Mouse (Mus musculus) midbrain, embryonic 10.5 days (tissue): ENCODE data around the gene Rapgef6. TPM values are rescaled to one million over a fixed set of nuclear protein-coding genes. Genes with fewer than 3 reads are reported as not detected.
"Not testable (repeated sequence)": the region's sequence is repeated elsewhere in the genome, so short reads cannot be mapped to it uniquely, and the experiment has no call there.

ENCODE experiments used
- DNase-seq: peaks from one replicate; pipeline ENCODE4 v3.0.0-alpha.2; 2017; ENCODE audit warnings: low spot score
- H3K27ac ChIP-seq: fragments of 300-500 bp; sonication (generic); replicated peaks from 2 replicates; pipeline ENCODE4 v1.5.1; 2016; ENCODE audit warnings: mild to moderate bottlenecking
- H3K27me3 ChIP-seq: fragments of 300-500 bp; sonication (generic); 2 replicates; pipeline ENCODE4 v1.6.1; 2016; ENCODE audit warnings: low read depth, mild to moderate bottlenecking; ENCODE audit not compliant: poor library complexity, severe bottlenecking
- H3K36me3 ChIP-seq: fragments of 300-500 bp; sonication (generic); 2 replicates; pipeline ENCODE4 v1.6.1; 2016; ENCODE audit warnings: mild to moderate bottlenecking, moderate library complexity
- H3K4me1 ChIP-seq: fragments of 300-500 bp; sonication (generic); 2 replicates; pipeline ENCODE4 v1.6.1; 2016
- H3K4me3 ChIP-seq: fragments of 300-500 bp; sonication (generic); 2 replicates; pipeline ENCODE4 v1.5.1; 2016; ENCODE audit warnings: mild to moderate bottlenecking, moderate library complexity
- H3K9me3 ChIP-seq: fragments of 300-500 bp; sonication (generic); replicated peaks from 2 replicates; pipeline ENCODE4 v1.6.1; 2016; ENCODE audit warnings: mild to moderate bottlenecking
- WGBS: fragments of 180-500 bp; shearing (Covaris S2); methylation state at CpG from one replicate; pipeline ENCODE4 v1.1.7; 2016; 5-methylcytosine and 5-hydroxymethylcytosine counted together
- polyA plus RNA-seq: library from polyadenylated mRNA; unstranded; fragments of >200 nt; fragmentation: Nextera tagmentation; extraction: Ambion mirVana; gene quantifications from 2 replicates; pipeline ENCODE4 v1.2.1, GENCODE M21; 2016

The Rapgef6 gene
- polyA plus RNA-seq, 1 experiment from 2014 or later = 31.3 TPM

DNA sequence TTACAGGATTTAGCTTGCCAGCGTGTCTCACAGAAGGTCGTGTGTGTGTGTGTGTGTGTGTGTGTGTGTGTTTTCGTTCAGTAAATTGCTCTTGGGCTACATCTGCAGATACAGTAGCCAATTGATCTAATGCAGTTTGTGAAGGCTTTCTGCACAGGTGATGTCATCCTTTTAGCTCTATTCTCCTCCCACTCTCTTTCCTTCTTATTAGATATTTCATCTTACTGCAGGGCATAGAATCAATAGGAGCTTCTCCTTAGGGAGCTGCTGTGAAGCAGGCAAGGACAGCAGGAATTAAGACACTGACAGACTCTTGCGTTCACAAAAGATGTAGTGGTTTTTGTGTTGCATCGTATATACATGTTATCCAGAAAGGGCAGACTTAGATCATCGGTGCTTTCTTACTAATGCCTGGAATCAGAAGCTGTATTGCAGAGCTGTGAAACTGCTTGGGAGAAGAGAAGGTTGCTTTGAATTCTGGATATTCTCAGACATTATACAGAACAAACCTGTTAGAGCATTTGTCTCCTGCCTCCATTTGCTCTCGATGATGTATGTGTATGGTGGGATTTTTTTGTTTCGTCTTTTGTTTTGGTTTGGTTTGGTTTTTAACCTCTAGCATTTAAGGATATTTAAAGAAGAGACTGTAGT is 73.4 kb downstream of the Rapgef6 start:
- Histone ChIP-seq H3K36me3 (no peaks in the 10 kb centered on the region), H3K4me3 (no peak overlapping the region), H3K9me3 (no peaks in the 10 kb centered on the region), H3K27ac (no peak overlapping the region), H3K4me1 (no peaks in the 10 kb centered on the region), H3K27me3 (no peaks in the 10 kb centered on the region)
- no peak for DNase-seq
- 87% methylated on average over 8 of the region's 8 CpGs for WGBS

DNA sequence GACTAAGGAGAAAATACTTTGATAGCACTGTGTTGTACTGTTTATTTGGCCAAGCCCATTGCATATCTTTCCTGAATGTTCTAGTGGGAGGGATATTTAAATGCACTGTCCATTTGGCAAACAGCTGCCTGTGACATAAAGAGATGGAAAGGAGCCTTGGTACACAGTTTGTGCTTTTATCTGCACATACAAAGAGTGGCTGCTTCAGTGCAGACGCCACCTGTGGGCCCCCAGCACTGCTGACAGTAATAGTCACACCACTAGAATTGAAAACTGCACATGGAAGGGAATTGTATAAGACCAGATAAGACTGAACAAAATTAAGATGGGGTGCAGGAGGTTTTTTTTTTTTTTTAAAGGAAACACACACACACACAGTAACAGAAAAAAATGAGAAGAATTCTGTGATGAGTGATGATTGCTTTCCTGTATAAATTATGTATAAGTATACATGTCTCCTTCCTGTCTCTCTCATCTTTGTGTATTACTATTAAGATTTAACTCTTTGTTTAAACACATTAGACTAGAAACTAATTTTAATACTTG is 75.3 kb downstream of the Rapgef6 start:
- no peaks in the 10 kb centered on the region for H3K27me3 ChIP-seq
- no peaks in the 10 kb centered on the region for H3K4me1 ChIP-seq
- no peak overlapping the region for H3K4me3 ChIP-seq
- WGBS = 86% methylated on average over 1 of the region's 1 CpGs
- DNase-seq = no peak
- H3K27ac ChIP-seq = no peak overlapping the region
- H3K9me3 ChIP-seq = no peaks in the 10 kb centered on the region
- no peaks in the 10 kb centered on the region for H3K36me3 ChIP-seq

DNA sequence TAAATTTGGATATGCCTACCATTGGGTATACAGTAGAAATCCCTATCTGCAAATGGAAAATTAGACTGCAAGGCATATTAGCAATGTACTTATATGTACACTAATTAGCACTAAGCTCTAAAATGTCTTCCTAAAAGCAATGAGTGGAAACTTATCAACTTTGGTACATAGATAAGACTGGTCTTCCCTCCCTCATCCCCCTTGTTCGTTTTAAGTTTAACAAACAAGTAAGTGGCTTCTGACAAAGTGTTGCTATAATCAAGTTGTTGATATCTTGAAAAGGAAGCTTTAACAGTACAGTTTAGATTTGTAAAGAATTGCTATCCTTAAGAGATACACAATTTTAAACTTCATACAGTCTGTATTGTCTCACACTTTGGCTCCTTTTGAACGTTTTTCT is 78.5 kb downstream of the Rapgef6 start:
- Histone ChIP-seq H3K4me3 (no peak overlapping the region), H3K27me3 (no peaks in the 10 kb centered on the region), H3K36me3 (no peaks in the 10 kb centered on the region), H3K4me1 (no peaks in the 10 kb centered on the region), H3K9me3 (no peaks in the 10 kb centered on the region), H3K27ac (no peak overlapping the region)
- WGBS = 93% methylated on average over 2 of the region's 2 CpGs
- no peak for DNase-seq

DNA sequence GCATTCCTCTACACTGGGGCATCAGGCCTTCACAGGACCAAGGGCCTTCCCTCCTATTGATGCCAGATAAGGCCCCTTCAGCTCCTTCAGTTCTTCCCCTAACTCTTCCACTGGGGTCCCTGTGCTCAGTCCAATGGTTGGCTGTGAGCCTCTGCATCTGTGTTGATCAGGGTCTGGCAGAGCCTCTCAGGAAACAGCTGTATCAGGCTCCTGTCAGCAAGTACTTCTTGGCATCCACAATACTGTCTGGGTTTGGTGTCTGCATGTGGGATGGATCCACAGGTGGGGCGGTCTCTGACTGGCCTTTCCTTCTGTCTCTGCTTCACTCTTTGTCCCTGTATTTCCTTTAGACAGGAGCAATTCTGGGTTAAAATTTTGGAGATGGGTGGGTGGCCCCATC is 80.1 kb downstream of the Rapgef6 start:
- not testable (repeated sequence) for H3K36me3 ChIP-seq, H3K27me3 ChIP-seq, H3K9me3 ChIP-seq, H3K27ac ChIP-seq, DNase-seq, H3K4me1 ChIP-seq, H3K4me3 ChIP-seq
- 95% methylated on average over 1 of the region's 1 CpGs for WGBS

DNA sequence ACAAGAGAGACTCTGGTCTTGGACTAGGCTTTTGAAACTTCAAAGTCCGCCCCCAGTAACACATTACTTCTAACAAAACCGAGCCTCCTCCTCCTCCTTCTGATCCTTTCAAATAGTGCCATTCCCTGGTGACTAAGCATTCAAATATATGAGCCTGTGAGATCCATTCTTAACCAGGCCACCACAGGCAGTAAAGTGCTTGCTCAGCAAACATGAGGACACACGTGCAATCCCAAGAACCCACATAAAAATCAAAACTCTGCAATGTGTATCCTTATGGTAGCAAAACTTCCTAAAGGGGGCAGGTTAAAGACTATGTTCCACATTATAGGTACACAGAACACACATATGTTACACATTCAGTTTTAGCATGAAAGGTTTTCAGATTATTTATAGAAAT is 81.8 kb downstream of the Rapgef6 start:
- Histone ChIP-seq H3K4me1 (no peaks in the 10 kb centered on the region), H3K36me3 (no peaks in the 10 kb centered on the region), H3K27me3 (no peaks in the 10 kb centered on the region), H3K4me3 (no peak overlapping the region), H3K27ac (no peak overlapping the region), H3K9me3 (no peaks in the 10 kb centered on the region)
- WGBS = 89% methylated on average over 3 of the region's 3 CpGs
- no peak for DNase-seq

DNA sequence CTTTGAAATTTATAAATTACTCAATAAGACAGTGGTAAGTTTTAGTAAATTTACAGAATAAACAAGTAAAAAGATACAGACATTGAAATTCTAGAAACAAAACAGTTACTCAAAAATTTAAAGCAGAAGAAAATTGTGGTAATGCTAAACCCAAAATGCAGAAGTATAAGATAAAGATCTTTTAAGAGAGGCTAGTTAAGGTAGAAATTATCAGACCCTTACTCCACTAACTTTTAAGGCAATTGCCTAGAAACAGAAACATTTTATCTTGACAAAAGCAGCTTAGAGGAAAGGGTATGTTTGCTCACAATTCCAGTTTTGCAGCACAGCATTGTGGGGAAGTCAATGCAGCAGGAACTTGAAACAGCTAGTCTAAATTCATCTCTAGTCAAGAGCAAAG is 91.0 kb downstream of the Rapgef6 start:
- Histone ChIP-seq H3K9me3 (no peaks in the 10 kb centered on the region), H3K4me1 (no peaks in the 10 kb centered on the region), H3K4me3 (no peak overlapping the region), H3K36me3 (no peaks in the 10 kb centered on the region), H3K27me3 (no peaks in the 10 kb centered on the region), H3K27ac (no peak overlapping the region)
- DNase-seq = no peak

DNA sequence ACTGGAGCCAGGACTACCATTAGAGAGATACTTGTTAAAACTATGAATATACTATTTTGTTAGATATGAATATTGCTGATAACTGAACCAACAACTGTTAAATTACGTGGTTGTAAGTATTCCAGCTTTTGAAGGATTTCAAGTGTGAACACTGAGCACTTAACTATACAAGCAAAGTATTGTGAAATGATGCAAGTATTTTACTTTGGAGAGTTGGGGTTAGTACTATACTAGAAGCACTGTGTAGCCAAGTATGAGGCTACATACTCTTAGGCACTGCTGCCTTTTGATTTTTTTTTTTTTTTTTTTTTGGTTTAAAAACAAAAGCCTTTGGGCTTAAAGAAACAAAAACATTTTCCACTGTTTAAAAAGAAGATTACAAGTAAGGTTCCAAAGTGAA is 91.9 kb downstream of the Rapgef6 start:
- Histone ChIP-seq H3K4me1 (no peaks in the 10 kb centered on the region), H3K27ac (no peak overlapping the region), H3K9me3 (no peaks in the 10 kb centered on the region), H3K4me3 (no peak overlapping the region), H3K36me3 (no peaks in the 10 kb centered on the region), H3K27me3 (no peaks in the 10 kb centered on the region)
- 90% methylated on average over 1 of the region's 1 CpGs for WGBS
- no peak for DNase-seq

DNA sequence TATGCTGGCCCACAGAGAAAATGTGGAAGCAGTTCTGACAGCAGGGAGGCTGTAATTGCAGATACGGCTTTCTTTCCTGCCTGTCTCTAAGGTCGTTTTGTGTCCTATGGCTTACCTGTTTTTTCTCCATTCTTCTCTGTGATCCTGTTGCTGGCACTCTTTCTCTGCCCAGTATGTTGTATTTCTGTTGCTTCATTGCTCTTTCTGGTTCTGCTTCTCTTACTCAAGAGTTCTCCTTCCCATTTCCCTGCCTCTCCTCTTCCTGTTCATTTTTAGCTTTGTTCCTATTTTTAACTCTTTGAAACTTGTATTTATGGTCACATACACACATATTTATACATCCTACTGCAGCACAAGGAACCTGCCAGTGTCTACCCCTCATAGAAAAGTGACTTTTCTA is 96.2 kb downstream of the Rapgef6 start:
- 85% methylated on average over 2 of the region's 2 CpGs for WGBS
- Histone ChIP-seq H3K9me3 (no peaks in the 10 kb centered on the region), H3K4me3 (no peak overlapping the region), H3K27me3 (no peaks in the 10 kb centered on the region), H3K27ac (no peak overlapping the region), H3K36me3 (peaks cover 8% of the 10 kb centered on the region), H3K4me1 (no peaks in the 10 kb centered on the region)
- no peak for DNase-seq

DNA sequence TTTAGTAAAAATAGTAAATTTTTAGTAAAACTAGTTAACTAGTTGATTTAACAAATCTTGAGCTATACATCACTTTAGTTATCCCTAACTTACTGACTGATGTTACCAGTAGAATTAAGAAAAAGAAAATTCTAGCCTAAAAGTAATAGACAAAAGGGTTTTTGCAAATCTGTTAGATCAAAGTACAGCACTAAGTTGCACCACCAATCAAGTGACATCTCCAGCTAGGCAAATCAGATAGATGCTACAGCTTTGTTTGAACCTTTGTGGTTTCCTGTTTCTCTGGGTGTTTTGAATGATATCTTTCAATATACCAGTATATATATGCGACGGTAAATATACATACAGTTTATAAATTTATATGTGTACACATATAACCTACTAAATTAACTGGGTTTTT is 99.1 kb downstream of the Rapgef6 start:
- H3K4me3 ChIP-seq = no peak overlapping the region
- no peak for DNase-seq
- WGBS = 97% methylated on average over 2 of the region's 2 CpGs
- no peaks in the 10 kb centered on the region for H3K4me1 ChIP-seq
- H3K27me3 ChIP-seq = no peaks in the 10 kb centered on the region
- no peak overlapping the region for H3K27ac ChIP-seq
- no peaks in the 10 kb centered on the region for H3K9me3 ChIP-seq
- peaks cover 8% of the 10 kb centered on the region for H3K36me3 ChIP-seq

DNA sequence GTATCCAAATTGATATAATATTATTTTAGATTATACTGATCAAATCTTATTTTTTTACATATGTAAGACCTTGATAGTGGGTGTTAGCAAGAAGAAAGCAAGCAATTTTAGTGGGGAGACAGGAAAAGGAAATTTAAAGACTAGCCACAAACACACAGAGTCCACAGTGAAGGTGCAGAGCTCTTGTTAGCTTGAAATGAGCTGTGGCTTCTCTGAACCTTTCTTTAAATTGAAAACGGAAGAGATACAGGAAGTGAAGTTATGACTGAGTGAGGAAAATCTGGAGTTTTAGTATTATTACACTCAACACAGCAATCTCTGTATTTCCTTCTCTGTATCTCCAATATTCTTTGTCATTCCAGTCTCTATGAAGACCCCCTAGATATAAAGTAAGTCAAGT is 104.3 kb downstream of the Rapgef6 start:
- 94% methylated on average over 1 of the region's 1 CpGs for WGBS
- Histone ChIP-seq H3K4me1 (no peaks in the 10 kb centered on the region), H3K27ac (no peak overlapping the region), H3K4me3 (no peak overlapping the region), H3K9me3 (no peaks in the 10 kb centered on the region), H3K36me3 (peaks cover 9% of the 10 kb centered on the region), H3K27me3 (no peaks in the 10 kb centered on the region)
- DNase-seq = no peak

DNA sequence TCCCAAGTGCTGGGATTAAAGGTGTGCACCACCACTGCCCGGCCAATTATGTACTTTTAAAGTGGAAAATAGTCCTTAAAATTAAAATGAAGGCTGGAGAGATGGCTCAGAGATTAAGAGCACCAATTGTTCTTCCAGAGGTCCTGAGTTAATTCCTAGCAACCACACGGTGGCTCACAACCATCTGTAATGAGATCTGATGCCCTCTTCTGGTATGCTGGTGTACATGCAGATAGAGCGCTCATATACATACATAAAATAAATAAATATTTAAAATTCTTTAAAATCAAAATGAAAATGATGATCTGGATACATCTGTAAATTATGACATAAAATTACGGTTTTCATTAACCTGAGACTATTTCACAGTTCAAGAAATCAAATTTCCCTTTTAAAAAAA is 123.8 kb downstream of the Rapgef6 start:
- Histone ChIP-seq H3K27me3 (no peaks in the 10 kb centered on the region), H3K27ac (no peak overlapping the region), H3K4me3 (no peak overlapping the region), H3K9me3 (no peaks in the 10 kb centered on the region), H3K36me3 (peaks cover 46% of the 10 kb centered on the region), H3K4me1 (no peaks in the 10 kb centered on the region)
- 89% methylated on average over 4 of the region's 4 CpGs for WGBS
- no peak for DNase-seq

DNA sequence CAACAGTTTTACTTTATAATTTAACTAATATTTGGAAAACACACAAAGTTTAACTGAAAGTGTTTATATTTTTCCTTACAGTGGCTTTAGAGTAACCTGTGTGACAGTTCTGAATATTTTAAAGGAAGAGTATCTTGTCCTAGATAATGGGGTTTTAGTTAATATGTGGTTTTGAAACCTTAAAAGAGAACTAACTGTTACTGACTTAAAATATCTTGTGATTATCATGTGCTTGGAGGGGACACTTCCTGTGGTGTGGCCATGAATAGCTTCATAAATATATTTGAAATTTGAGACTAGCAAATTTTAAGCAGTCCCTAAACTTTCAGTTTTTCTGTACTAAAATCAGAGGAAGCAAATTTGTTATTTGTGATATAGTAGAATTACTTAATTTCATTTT is 125.9 kb downstream of the Rapgef6 start:
- no peaks in the 10 kb centered on the region for H3K4me1 ChIP-seq
- no peak overlapping the region for H3K27ac ChIP-seq
- DNase-seq = no peak
- peaks cover 30% of the 10 kb centered on the region for H3K36me3 ChIP-seq
- no peaks in the 10 kb centered on the region for H3K27me3 ChIP-seq
- no peak overlapping the region for H3K4me3 ChIP-seq
- H3K9me3 ChIP-seq = no peaks in the 10 kb centered on the region

DNA sequence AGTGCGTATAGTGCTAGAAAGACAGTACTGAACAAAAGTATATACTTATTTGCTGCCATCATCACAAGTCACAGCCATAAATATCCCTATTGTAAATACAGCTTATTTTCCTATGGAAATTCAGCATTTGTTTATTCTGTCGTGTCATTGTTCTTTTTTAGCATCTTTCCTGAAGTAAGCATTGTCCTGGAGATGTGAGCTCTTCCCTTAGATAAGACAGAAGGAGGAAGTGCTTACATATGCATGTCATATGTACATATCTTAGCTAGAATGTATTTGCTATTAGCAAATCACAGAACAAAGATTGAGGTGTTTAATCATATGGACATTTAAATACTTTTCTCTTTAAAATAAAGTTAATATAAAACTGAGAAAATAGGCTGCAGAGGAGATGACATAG is 132.8 kb downstream of the Rapgef6 start:
- no peak for DNase-seq
- H3K27me3 ChIP-seq = no peaks in the 10 kb centered on the region
- H3K27ac ChIP-seq = no peak overlapping the region
- peaks cover 24% of the 10 kb centered on the region for H3K36me3 ChIP-seq
- no peaks in the 10 kb centered on the region for H3K4me1 ChIP-seq
- WGBS = 85% methylated on average over 2 of the region's 2 CpGs
- no peaks in the 10 kb centered on the region for H3K9me3 ChIP-seq
- H3K4me3 ChIP-seq = no peak overlapping the region
